In the genomic region with DNA sequence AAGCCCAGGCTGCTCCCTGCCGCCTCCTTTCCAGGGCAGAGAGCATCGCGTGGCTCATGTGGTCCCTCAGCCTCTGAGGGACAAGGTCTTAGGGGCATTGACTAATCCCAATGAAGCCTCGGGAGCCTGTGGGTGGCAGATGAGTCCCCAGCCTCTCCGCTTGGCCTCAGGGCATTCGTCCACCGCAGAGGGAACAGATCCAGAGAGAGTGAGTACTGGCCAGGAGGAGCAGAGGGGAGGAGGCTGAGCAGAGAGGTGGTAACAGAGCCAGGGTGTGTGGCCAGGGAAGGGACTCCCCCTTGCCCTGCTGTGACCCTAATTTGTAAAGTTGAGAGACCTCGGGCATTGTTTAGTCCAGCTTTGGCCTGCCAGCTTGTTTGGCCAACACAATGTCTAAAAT, we compare ENCODE assay signal across 19 mouse cellular contexts. TPM values are rescaled to one million over a fixed set of nuclear protein-coding genes. Genes with fewer than 3 reads are reported as not detected.
DNase-seq lines count a peak whose midpoint lies in the region; ATAC-seq lines count a peak whose summit lies in the region.
"Had no signal": no experiment of that assay in that cellular context is flagged by ENCODE, and none has a peak within 500 bp of the region (broad histone marks: within the 10 kb centered on the region; RNA-seq: fewer than 3 reads in every experiment).

No protein-coding gene starts in this region.

- 45% methylated on average over 8 of the region's 8 CpGs for WGBS in hindbrain, embryonic 16.5 days
- 38% methylated on average over 8 of the region's 8 CpGs for WGBS in hindbrain, embryonic 12.5 days

- no peaks in the 10 kb centered on the region for H3K36me3 ChIP-seq in hindbrain, embryonic 16.5 days (ENCODE audit: control insufficient read depth, insufficient read depth, low read length)
- no peaks in the 10 kb centered on the region for H3K36me3 ChIP-seq in hindbrain, embryonic 12.5 days
- H3K36me3 ChIP-seq: heart, embryonic 12.5 days; hindbrain, embryonic 15.5 days had no signal

- DNase-seq in adrenal gland, postnatal 10 days: peak; percentile 43
- no peak for DNase-seq in adrenal gland, postnatal 4 days (ENCODE audit: low spot score in 2 of 2)
- peak; percentile 6 for DNase-seq in ovary, postnatal 14 days (ENCODE audit: low spot score)
- no peak for DNase-seq in ovary, adult 18-20 months (ENCODE audit: low spot score)
- DNase-seq in right cerebral cortex, postnatal 36 days (ENCODE audit: low spot score in 2 of 2): no peak
- no peak for DNase-seq in heart, adult 18-20 months
- DNase-seq: gastrocnemius, postnatal 25 days; kidney, adult 2 months; liver; right cerebral cortex, adult 18-20 months; thymus, postnatal 4 days had no signal

- no peaks in the 10 kb centered on the region for H3K9me3 ChIP-seq in hindbrain, embryonic 16.5 days (ENCODE audit: control insufficient read depth, low read length)
- no peaks in the 10 kb centered on the region for H3K9me3 ChIP-seq in hindbrain, embryonic 12.5 days (replicated peaks)
- H3K9me3 ChIP-seq: heart, embryonic 12.5 days; hindbrain, embryonic 15.5 days had no signal

- no peak overlapping the region for H3K9ac ChIP-seq in hindbrain, embryonic 16.5 days (ENCODE audit: low read depth, low read length)
- no peak overlapping the region for H3K9ac ChIP-seq in hindbrain, embryonic 12.5 days
- H3K9ac ChIP-seq: heart, embryonic 12.5 days; hindbrain, embryonic 15.5 days; lung, embryonic 14.5 days had no signal

- no peaks in the 10 kb centered on the region for H3K27me3 ChIP-seq in hindbrain, embryonic 16.5 days (replicated peaks; ENCODE audit: control insufficient read depth, insufficient read depth, low read length)
- peaks cover 84% of the 10 kb centered on the region for H3K27me3 ChIP-seq in hindbrain, embryonic 12.5 days

- ATAC-seq in hindbrain, embryonic 16.5 days: no peak
- ATAC-seq in hindbrain, embryonic 12.5 days (ENCODE audit: low FRiP score): no peak
- ATAC-seq: forebrain, embryonic 16.5 days had no signal

- H3K27ac ChIP-seq in hindbrain, embryonic 16.5 days (ENCODE audit: low read depth, low read length): peak overlapping the region; percentile 39; the same call in 1 of the 2 replicates
- H3K27ac ChIP-seq in hindbrain, embryonic 12.5 days: no peak overlapping the region
- H3K27ac ChIP-seq: hindbrain, embryonic 15.5 days; left cerebral cortex, adult 2 months; stomach, postnatal 0 days had no signal

- H3K4me2 ChIP-seq in hindbrain, embryonic 16.5 days (ENCODE audit: low read length): no peak overlapping the region
- no peak overlapping the region for H3K4me2 ChIP-seq in hindbrain, embryonic 12.5 days (replicated peaks)
- H3K4me2 ChIP-seq: heart, embryonic 12.5 days; hindbrain, embryonic 15.5 days; lung, embryonic 14.5 days had no signal

- H3K4me1 ChIP-seq in hindbrain, embryonic 16.5 days (ENCODE audit: control insufficient read depth, insufficient read depth, low read depth, low read length): peaks cover 35% of the 10 kb centered on the region
- peaks cover 50% of the 10 kb centered on the region for H3K4me1 ChIP-seq in hindbrain, embryonic 12.5 days
- H3K4me1 ChIP-seq: heart, embryonic 12.5 days had no signal

- H3K4me3 ChIP-seq in hindbrain, embryonic 16.5 days (ENCODE audit: low read length): no peak overlapping the region
- no peak overlapping the region for H3K4me3 ChIP-seq in hindbrain, embryonic 12.5 days
- H3K4me3 ChIP-seq: heart, embryonic 12.5 days; hindbrain, embryonic 15.5 days; left cerebral cortex, adult 2 months had no signal

RNA-seq across cellular contexts. Expression of a gene that starts 29.6 kb away (rescaled TPM):
- total RNA-seq in adrenal gland, postnatal 10 days (2021): 1 to 10 TPM; 6.5 to 8.8 TPM
- 10 to 100 TPM; 12.0 to 13.8 TPM for total RNA-seq in adrenal gland, postnatal 4 days (2021)
- polyA plus RNA-seq in hindbrain, embryonic 16.5 days (2015; fragmentation: Nextera tagmentation; extraction: Ambion mirVana): 12.3 and 16.2 TPM in 2 replicates
- 5.8 and 6.1 TPM in 2 replicates for polyA plus RNA-seq in hindbrain, embryonic 12.5 days (2016; fragmentation: Nextera tagmentation; extraction: Ambion mirVana)
- under 1 TPM; 0.42 to 0.51 TPM for total RNA-seq in heart, adult 18-20 months (2021)

RNA-seq across cellular contexts. Expression of a gene that starts 42.4 kb away (rescaled TPM):
- 1 to 10 TPM; 1.7 to 2.0 TPM for total RNA-seq in adrenal gland, postnatal 10 days (2021)
- 1 to 10 TPM; 1.5 to 2.6 TPM for total RNA-seq in adrenal gland, postnatal 4 days (2021)
- 1.1 and 1.2 TPM in 2 replicates for polyA plus RNA-seq in hindbrain, embryonic 16.5 days (2015; fragmentation: Nextera tagmentation; extraction: Ambion mirVana)
- polyA plus RNA-seq in hindbrain, embryonic 12.5 days (2016; fragmentation: Nextera tagmentation; extraction: Ambion mirVana): 0.87 and 0.91 TPM in 2 replicates
- total RNA-seq in heart, adult 18-20 months (2021): under 1 TPM; 0.57 to 0.67 TPM

Comparison
In these comparisons a context has a peak if more than half of its experiments do, and no peak if none do; other contexts are left out.
1. DNase-seq: peak in adrenal gland, postnatal 10 days (single experiment) and ovary, postnatal 14 days (single experiment); none in adrenal gland, postnatal 4 days (0 of 2), ovary, adult 18-20 months (single experiment), right cerebral cortex, postnatal 36 days (0 of 2) and heart, adult 18-20 months (0 of 2).
2. RNA of a gene that starts 29.6 kb away (total RNA-seq): 12.0 to 13.8 TPM in adrenal gland, postnatal 4 days and 6.5 to 8.8 TPM in adrenal gland, postnatal 10 days; 0.42 to 0.51 TPM in heart, adult 18-20 months; every median in the first group is over 4 times any median in the second.